Mouse (Mus musculus) cerebellum, adult 2 months (tissue): Measurements from ENCODE around the gene Mei4.

ENCODE experiments used
- CTCF ChIP-seq: fragments of 200-500 bp; IDR thresholded peaks from 2 replicates; pipeline ENCODE4 v1.5.1; 2011; ENCODE audit warnings: low read depth, mild to moderate bottlenecking, control low read depth, low read length, moderate library complexity, borderline replicate concordance; ENCODE audit not compliant: insufficient read depth
- POLR2A ChIP-seq: fragments of 200-500 bp; IDR thresholded peaks from 2 replicates; pipeline ENCODE4 v1.6.1; 2011; ENCODE audit warnings: low read length, control low read depth, borderline replicate concordance; ENCODE audit not compliant: insufficient read depth

DNA sequence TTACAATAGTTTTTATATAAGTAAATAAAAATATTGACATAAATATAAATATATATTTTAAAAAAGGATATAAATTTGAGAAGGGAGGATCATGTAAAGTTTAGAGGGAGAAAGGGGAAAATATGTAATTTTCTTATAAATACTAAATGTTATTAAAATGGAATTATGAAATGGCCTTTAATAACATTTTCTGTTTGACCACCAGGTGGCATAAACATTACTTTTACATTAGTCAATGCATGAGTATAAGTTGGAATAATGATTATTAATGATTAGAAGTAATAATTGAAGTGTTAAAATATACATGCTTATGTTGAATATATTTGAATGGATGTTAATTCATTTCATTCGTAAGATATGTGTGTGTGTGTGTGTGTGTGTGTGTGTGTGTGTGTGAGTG lies 58.0 kb downstream of the Mei4 start:
- TF ChIP-seq POLR2A (no peak), CTCF (no peak)
